Mouse (Mus musculus): ENCODE measurements around the gene Hsd17b7. TPM values are rescaled to one million over a fixed set of nuclear protein-coding genes. Genes with fewer than 3 reads are reported as not detected.

Gene Hsd17b7
- total RNA-seq, 1 experiment = 14.7 TPM

DNA sequence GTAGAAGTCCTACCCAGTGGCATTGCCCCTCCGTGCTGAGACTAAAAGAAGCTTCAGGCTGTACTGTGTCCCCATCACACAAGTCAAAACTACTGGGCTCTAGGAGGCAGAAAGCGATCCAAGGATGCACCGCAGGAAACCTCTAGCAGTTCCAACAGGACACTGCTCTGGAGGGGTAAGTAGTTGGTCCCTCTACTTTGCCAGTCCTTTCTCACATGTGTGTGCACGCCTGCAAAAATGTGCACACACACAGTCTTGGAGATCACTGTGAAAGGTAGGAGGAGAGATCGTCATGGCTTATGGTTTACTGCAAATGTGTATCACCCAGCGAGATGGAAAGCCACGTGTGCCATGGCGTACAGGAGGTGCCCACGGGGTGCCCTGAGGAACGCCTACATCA, 16.4 kb downstream of the Hsd17b7 start:
- Histone ChIP-seq H3K4me3 (ENCODE audit: insufficient read depth in 1 of 2, low read depth in 1 of 2, low read length in 2 of 2, poor library complexity in 1 of 2, severe bottlenecking in 1 of 2) (no peak overlapping the region), H3K36me3 (ENCODE audit: control insufficient read depth, insufficient read depth, low read length, poor library complexity, severe bottlenecking) (peaks cover 6% of the 10 kb centered on the region), H3K9me3 (ENCODE audit: control insufficient read depth, insufficient read depth, low read depth, low read length) (no peaks in the 10 kb centered on the region), H3K27ac (ENCODE audit: insufficient read depth, low read depth, low read length, poor library complexity, severe bottlenecking) (no peak overlapping the region), H3K9ac (ENCODE audit: insufficient read depth, low read depth, low read length, poor library complexity, severe bottlenecking) (no peak overlapping the region), H3K4me1 (ENCODE audit: control insufficient read depth in 2 of 2, insufficient read depth in 2 of 2, low read length in 2 of 2, poor library complexity in 1 of 2) (no peaks in the 10 kb centered on the region)
- no peak for TF ChIP-seq HCFC1 (IDR thresholded peaks at IDR 0.05; ENCODE audit: borderline replicate concordance, insufficient read depth, low read length)
- TF ChIP-seq CHD2 (IDR thresholded peaks at IDR 0.05; ENCODE audit: low read depth, low read length) = no peak
- TF ChIP-seq MAFK (IDR thresholded peaks at IDR 0.05; ENCODE audit: insufficient read depth, low read depth, low read length) = no peak
- TF ChIP-seq ZC3H11A (IDR thresholded peaks at IDR 0.05; ENCODE audit: borderline replicate concordance, low read depth, low read length) = no peak
- TF ChIP-seq ZNF384 (IDR thresholded peaks at IDR 0.05; ENCODE audit: low read depth, low read length) = no peak
- in situ Hi-C loops (cut with MboI; ENCODE audit: low sequenced_read_pairs in 2 of 2, unreplicated experiment in 2 of 2) = loop anchor here (10.0 to 25.0 kb wide), 2 partner anchors 182 to 185 kb away; no protein-coding TSS in a partner anchor
- no peak for DNase-seq (ENCODE audit: low read depth, low spot score)

DNA sequence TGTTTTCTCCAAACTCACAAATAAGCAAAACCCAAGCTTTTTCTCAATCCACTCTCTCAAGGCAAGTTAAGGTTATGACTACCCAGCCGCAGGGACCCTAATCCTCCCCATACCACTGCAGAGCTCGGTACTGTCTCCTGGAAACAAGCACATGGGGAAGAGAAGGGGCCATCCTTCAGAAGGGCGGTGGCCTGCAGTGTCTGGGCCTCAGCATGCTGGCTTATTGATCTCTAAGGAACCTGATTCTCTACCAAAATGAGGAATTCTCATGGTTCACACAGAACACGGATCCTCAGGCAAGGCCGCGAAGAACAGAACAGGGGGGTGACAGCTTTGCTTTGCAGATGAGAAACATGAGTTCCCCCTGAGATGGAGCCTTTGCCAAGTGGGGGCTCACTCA, 17.5 kb downstream of the Hsd17b7 start:
- Histone ChIP-seq H3K4me1 (ENCODE audit: control insufficient read depth in 2 of 2, insufficient read depth in 2 of 2, low read length in 2 of 2, poor library complexity in 1 of 2) (no peaks in the 10 kb centered on the region), H3K4me3 (ENCODE audit: insufficient read depth in 1 of 2, low read depth in 1 of 2, low read length in 2 of 2, poor library complexity in 1 of 2, severe bottlenecking in 1 of 2) (no peak overlapping the region), H3K36me3 (ENCODE audit: control insufficient read depth, insufficient read depth, low read length, poor library complexity, severe bottlenecking) (peaks cover 6% of the 10 kb centered on the region), H3K9ac (ENCODE audit: insufficient read depth, low read depth, low read length, poor library complexity, severe bottlenecking) (no peak overlapping the region), H3K9me3 (ENCODE audit: control insufficient read depth, insufficient read depth, low read depth, low read length) (no peaks in the 10 kb centered on the region), H3K27ac (ENCODE audit: insufficient read depth, low read depth, low read length, poor library complexity, severe bottlenecking) (no peak overlapping the region)
- no peak for TF ChIP-seq MAFK (IDR thresholded peaks at IDR 0.05; ENCODE audit: insufficient read depth, low read depth, low read length)
- TF ChIP-seq ZC3H11A (IDR thresholded peaks at IDR 0.05; ENCODE audit: borderline replicate concordance, low read depth, low read length) = no peak
- TF ChIP-seq ZNF384 (IDR thresholded peaks at IDR 0.05; ENCODE audit: low read depth, low read length) = no peak
- TF ChIP-seq HCFC1 (IDR thresholded peaks at IDR 0.05; ENCODE audit: borderline replicate concordance, insufficient read depth, low read length) = no peak
- no peak for TF ChIP-seq CHD2 (IDR thresholded peaks at IDR 0.05; ENCODE audit: low read depth, low read length)
- DNase-seq (ENCODE audit: low read depth, low spot score) = no peak
- in situ Hi-C loops (cut with MboI; ENCODE audit: low sequenced_read_pairs in 2 of 2, unreplicated experiment in 2 of 2) = loop anchor here (10.0 to 25.0 kb wide), 2 partner anchors 183 to 186 kb away; no protein-coding TSS in a partner anchor

DNA sequence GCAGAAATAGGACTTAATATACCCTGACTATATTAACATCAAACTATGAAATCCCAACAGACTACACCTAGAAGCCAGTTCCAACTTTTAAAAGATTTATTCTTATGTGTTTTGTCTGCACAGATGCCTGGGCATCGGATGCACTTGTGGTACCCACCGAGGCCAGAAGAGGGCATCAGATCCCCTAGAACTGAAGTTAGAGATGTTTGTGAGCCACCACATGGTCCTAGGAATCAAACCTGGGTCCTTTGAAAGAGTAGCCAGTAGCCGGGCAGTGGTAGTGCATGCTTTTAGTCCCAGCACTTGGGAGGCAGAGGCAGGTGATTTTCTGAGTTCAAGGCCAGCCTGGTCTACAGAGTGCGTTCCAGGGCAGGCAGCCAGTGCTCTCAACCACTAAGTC, 18.4 kb downstream of the Hsd17b7 start:
- peaks cover 5% of the 10 kb centered on the region for H3K36me3 ChIP-seq (ENCODE audit: control insufficient read depth, insufficient read depth, low read length, poor library complexity, severe bottlenecking)

DNA sequence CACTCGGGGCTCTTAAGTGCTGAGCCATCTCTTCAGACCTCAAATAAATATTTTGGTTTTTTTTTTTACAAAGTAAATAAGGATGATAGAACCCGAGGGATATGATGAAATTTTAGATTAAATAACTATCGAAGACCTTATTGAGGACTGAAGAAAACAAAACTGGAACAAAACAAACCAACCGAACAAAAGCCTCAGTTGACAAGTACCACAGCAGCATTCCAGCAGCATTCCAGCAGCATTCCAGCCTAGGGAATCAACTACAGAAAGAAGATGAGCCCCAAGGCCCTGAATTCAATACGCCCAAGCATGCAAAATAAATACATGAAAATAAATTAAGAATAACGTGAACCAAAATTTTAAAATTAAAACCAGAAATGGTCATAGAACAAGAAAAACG, 19.1 kb downstream of the Hsd17b7 start:
- TF ChIP-seq ZNF384 (IDR thresholded peaks at IDR 0.05; ENCODE audit: low read depth, low read length) = no peak
- no peak for TF ChIP-seq CHD2 (IDR thresholded peaks at IDR 0.05; ENCODE audit: low read depth, low read length)
- no peak for TF ChIP-seq HCFC1 (IDR thresholded peaks at IDR 0.05; ENCODE audit: borderline replicate concordance, insufficient read depth, low read length)
- no peak for TF ChIP-seq ZC3H11A (IDR thresholded peaks at IDR 0.05; ENCODE audit: borderline replicate concordance, low read depth, low read length)
- TF ChIP-seq MAFK (IDR thresholded peaks at IDR 0.05; ENCODE audit: insufficient read depth, low read depth, low read length) = no peak
- Histone ChIP-seq H3K36me3 (ENCODE audit: control insufficient read depth, insufficient read depth, low read length, poor library complexity, severe bottlenecking) (peaks cover 3% of the 10 kb centered on the region; the same call in 1 of the 2 replicates), H3K4me3 (ENCODE audit: insufficient read depth in 1 of 2, low read depth in 1 of 2, low read length in 2 of 2, poor library complexity in 1 of 2, severe bottlenecking in 1 of 2) (no peak overlapping the region), H3K27ac (ENCODE audit: insufficient read depth, low read depth, low read length, poor library complexity, severe bottlenecking) (no peak overlapping the region), H3K9ac (ENCODE audit: insufficient read depth, low read depth, low read length, poor library complexity, severe bottlenecking) (no peak overlapping the region), H3K4me1 (ENCODE audit: control insufficient read depth in 2 of 2, insufficient read depth in 2 of 2, low read length in 2 of 2, poor library complexity in 1 of 2) (no peaks in the 10 kb centered on the region), H3K9me3 (ENCODE audit: control insufficient read depth, insufficient read depth, low read depth, low read length) (no peaks in the 10 kb centered on the region)
- in situ Hi-C loops (cut with MboI; ENCODE audit: low sequenced_read_pairs in 2 of 2, unreplicated experiment in 2 of 2) = loop anchor here (10.0 to 25.0 kb wide), 4 partner anchors 185 to 662 kb away; partner anchors contain the start of gene Nuf2 (in 1 of the 2)
- no peak for DNase-seq (ENCODE audit: low read depth, low spot score)

More for the DNA sequence above, 18.4 kb downstream of the Hsd17b7 start:
- Histone ChIP-seq H3K9me3 (ENCODE audit: control insufficient read depth, insufficient read depth, low read depth, low read length) (no peaks in the 10 kb centered on the region), H3K4me3 (ENCODE audit: insufficient read depth in 1 of 2, low read depth in 1 of 2, low read length in 2 of 2, poor library complexity in 1 of 2, severe bottlenecking in 1 of 2) (no peak overlapping the region), H3K4me1 (ENCODE audit: control insufficient read depth in 2 of 2, insufficient read depth in 2 of 2, low read length in 2 of 2, poor library complexity in 1 of 2) (no peaks in the 10 kb centered on the region), H3K27ac (ENCODE audit: insufficient read depth, low read depth, low read length, poor library complexity, severe bottlenecking) (no peak overlapping the region), H3K9ac (ENCODE audit: insufficient read depth, low read depth, low read length, poor library complexity, severe bottlenecking) (no peak overlapping the region)
- no peak for TF ChIP-seq ZNF384 (IDR thresholded peaks at IDR 0.05; ENCODE audit: low read depth, low read length)
- peak; percentile 61; the same call in 1 of the 2 replicates for TF ChIP-seq ZC3H11A (IDR thresholded peaks at IDR 0.05; ENCODE audit: borderline replicate concordance, low read depth, low read length)
- in situ Hi-C loops (cut with MboI; ENCODE audit: low sequenced_read_pairs in 2 of 2, unreplicated experiment in 2 of 2) = loop anchor here (10.0 to 25.0 kb wide), 2 partner anchors 184 to 187 kb away; no protein-coding TSS in a partner anchor
- peak; percentile 34 for DNase-seq (ENCODE audit: low read depth, low spot score)

DNA sequence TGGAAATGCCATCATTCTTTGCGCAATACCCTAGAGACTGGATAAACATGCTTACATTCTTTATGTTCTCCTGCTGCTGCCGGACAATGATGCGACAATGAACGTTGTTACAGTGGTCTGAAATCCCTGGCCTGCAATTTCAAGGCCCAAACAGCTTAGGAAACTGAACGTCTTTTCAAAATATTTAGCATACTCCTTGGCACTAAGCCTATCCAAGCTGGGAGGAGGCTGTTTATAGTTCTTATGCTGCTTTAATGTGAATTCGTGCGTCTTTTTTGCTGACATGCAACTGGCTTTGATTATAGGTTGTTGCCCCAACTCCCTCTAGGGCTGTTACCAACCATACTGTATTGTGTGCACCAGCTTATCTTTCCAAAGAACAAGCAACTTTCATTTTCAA, 20.2 kb downstream of the Hsd17b7 start:
- TF ChIP-seq CHD2 (IDR thresholded peaks at IDR 0.05; ENCODE audit: low read depth, low read length) (no peak), ZNF384 (IDR thresholded peaks at IDR 0.05; ENCODE audit: low read depth, low read length) (no peak), MAFK (IDR thresholded peaks at IDR 0.05; ENCODE audit: insufficient read depth, low read depth, low read length) (no peak), HCFC1 (IDR thresholded peaks at IDR 0.05; ENCODE audit: borderline replicate concordance, insufficient read depth, low read length) (no peak), ZC3H11A (IDR thresholded peaks at IDR 0.05; ENCODE audit: borderline replicate concordance, low read depth, low read length) (no peak)
- no peak for DNase-seq (ENCODE audit: low read depth, low spot score)

More for the DNA sequence above, 20.2 kb downstream of the Hsd17b7 start:
- H3K4me3 ChIP-seq (ENCODE audit: insufficient read depth in 1 of 2, low read depth in 1 of 2, low read length in 2 of 2, poor library complexity in 1 of 2, severe bottlenecking in 1 of 2) = no peak overlapping the region
- H3K36me3 ChIP-seq (ENCODE audit: control insufficient read depth, insufficient read depth, low read length, poor library complexity, severe bottlenecking) = no peaks in the 10 kb centered on the region; the same call in 1 of the 2 replicates
- H3K4me1 ChIP-seq (ENCODE audit: control insufficient read depth in 2 of 2, insufficient read depth in 2 of 2, low read length in 2 of 2, poor library complexity in 1 of 2) = no peaks in the 10 kb centered on the region
- H3K27ac ChIP-seq (ENCODE audit: insufficient read depth, low read depth, low read length, poor library complexity, severe bottlenecking) = no peak overlapping the region
- H3K9ac ChIP-seq (ENCODE audit: insufficient read depth, low read depth, low read length, poor library complexity, severe bottlenecking) = no peak overlapping the region
- H3K9me3 ChIP-seq (ENCODE audit: control insufficient read depth, insufficient read depth, low read depth, low read length) = no peaks in the 10 kb centered on the region
- in situ Hi-C loops (cut with MboI; ENCODE audit: low sequenced_read_pairs in 2 of 2, unreplicated experiment in 2 of 2) = loop anchor here (25.0 kb wide), 2 partner anchors 412 to 663 kb away; partner anchors contain the start of gene Nuf2 (in 1 of the 2)

All from ES-E14 (cell line).